Mouse (Mus musculus) testis, adult 2 months (tissue): ENCODE measurements around the gene Sprr2h.

Experiments
- CTCF ChIP-seq: fragments of 200-500 bp; IDR thresholded peaks from 2 replicates; pipeline ENCODE4 v1.5.1; 2012; ENCODE audit warnings: low read depth, mild to moderate bottlenecking, inconsistent platforms, low read length, moderate library complexity; ENCODE audit not compliant: control insufficient read depth, insufficient read depth, insufficient replicate concordance
- POLR2A ChIP-seq: fragments of 200-500 bp; IDR thresholded peaks from 2 replicates; pipeline ENCODE4 v1.6.1; 2012; ENCODE audit warnings: low read depth, mild to moderate bottlenecking, inconsistent platforms, low read length, moderate library complexity; ENCODE audit not compliant: control insufficient read depth

DNA sequence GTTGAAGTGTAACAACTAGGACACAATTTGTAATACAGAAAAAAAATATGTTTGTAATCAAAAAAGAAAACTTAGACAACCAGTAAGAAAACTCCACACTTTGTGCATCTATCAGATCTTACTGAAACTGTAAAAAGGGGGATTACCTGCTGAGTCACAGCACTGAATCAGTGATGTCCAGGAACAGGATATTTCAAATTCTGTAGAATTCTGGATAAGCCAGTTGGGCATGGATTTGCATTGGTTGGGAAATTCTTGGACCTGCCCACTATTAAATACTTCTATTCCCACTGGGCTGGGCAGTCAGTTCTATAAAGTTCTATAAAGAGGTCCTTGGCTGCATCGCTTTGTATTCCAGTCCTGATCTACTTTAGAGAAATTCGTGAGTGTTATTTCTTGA, 32.3 kb downstream of the Sprr2h start, which contains the start of gene Sprr2j-ps:
- TF ChIP-seq POLR2A (no peak), CTCF (no peak)
